Mouse (Mus musculus): ENCODE data around the gene Itpr3. TPM values are rescaled to one million over a fixed set of nuclear protein-coding genes. Genes with fewer than 3 reads are reported as not detected.

Gene Itpr3
- polyA plus RNA-seq, 1 experiment = 21.9 TPM

GRCm38 (mm10) chr17:27025326-27025902 is 31.7 kb upstream of the Itpr3 start:
- Histone ChIP-seq H3K9ac (ENCODE audit: low read depth, poor library complexity, severe bottlenecking) (no peak overlapping the region), H3K4me1 (ENCODE audit: control insufficient read depth, insufficient read depth, low read length) (no peaks in the 10 kb centered on the region), H3K27me3 (ENCODE audit: control insufficient read depth, insufficient read depth, low read length, poor library complexity, severe bottlenecking) (no peaks in the 10 kb centered on the region), H3K36me3 (ENCODE audit: control insufficient read depth, insufficient read depth, low read length, poor library complexity, severe bottlenecking) (peaks cover 3% of the 10 kb centered on the region), H3K9me3 (replicated peaks; ENCODE audit: control insufficient read depth, insufficient read depth, low read length, poor library complexity, severe bottlenecking) (no peaks in the 10 kb centered on the region), H3K27ac (ENCODE audit: insufficient read depth, low read length) (no peak overlapping the region), H3K4me3 (ENCODE audit: low read depth, low read length) (no peak overlapping the region)
- TF ChIP-seq POLR2A (IDR thresholded peaks at IDR 0.05; ENCODE audit: insufficient read depth, low read length) (no peak), EP300 (IDR thresholded peaks at IDR 0.05; ENCODE audit: insufficient read depth, low read depth, low read length) (no peak), CTCF (IDR thresholded peaks at IDR 0.05; ENCODE audit: low read depth, low read length) (no peak)

GRCm38 (mm10) chr17:27025951-27026350 is 31.2 kb upstream of the Itpr3 start:
- Histone ChIP-seq H3K36me3 (ENCODE audit: control insufficient read depth, insufficient read depth, low read length, poor library complexity, severe bottlenecking) (0 out of 2 replicates have a peak, but pooled peaks cover 3% of the 10 kb centered on the region), H3K4me3 (ENCODE audit: low read depth, low read length) (no peak overlapping the region), H3K27ac (ENCODE audit: insufficient read depth, low read length) (no peak overlapping the region), H3K27me3 (ENCODE audit: control insufficient read depth, insufficient read depth, low read length, poor library complexity, severe bottlenecking) (no peaks in the 10 kb centered on the region), H3K4me1 (ENCODE audit: control insufficient read depth, insufficient read depth, low read length) (no peaks in the 10 kb centered on the region), H3K9ac (ENCODE audit: low read depth, poor library complexity, severe bottlenecking) (no peak overlapping the region), H3K9me3 (replicated peaks; ENCODE audit: control insufficient read depth, insufficient read depth, low read length, poor library complexity, severe bottlenecking) (no peaks in the 10 kb centered on the region)
- no peak for TF ChIP-seq POLR2A (IDR thresholded peaks at IDR 0.05; ENCODE audit: insufficient read depth, low read length)
- TF ChIP-seq EP300 (IDR thresholded peaks at IDR 0.05; ENCODE audit: insufficient read depth, low read depth, low read length) = no peak
- no peak for TF ChIP-seq CTCF (IDR thresholded peaks at IDR 0.05; ENCODE audit: low read depth, low read length)

- Histone ChIP-seq H3K9me3 (replicated peaks; ENCODE audit: control insufficient read depth, insufficient read depth, low read length, poor library complexity, severe bottlenecking) (no peaks in the 10 kb centered on the region), H3K36me3 (ENCODE audit: control insufficient read depth, insufficient read depth, low read length, poor library complexity, severe bottlenecking) (0 out of 2 replicates have a peak, but pooled peaks cover 3% of the 10 kb centered on the region)
Observed at GRCm38 (mm10) chr17:27027460-27028283, 29.4 kb upstream of the Itpr3 start.

GRCm38 (mm10) chr17:27028284-27028795 is 28.8 kb upstream of the Itpr3 start:
- H3K27me3 ChIP-seq (ENCODE audit: control insufficient read depth, insufficient read depth, low read length, poor library complexity, severe bottlenecking) = no peaks in the 10 kb centered on the region
- H3K4me1 ChIP-seq (ENCODE audit: control insufficient read depth, insufficient read depth, low read length) = peaks cover 3% of the 10 kb centered on the region
- H3K9ac ChIP-seq (ENCODE audit: low read depth, poor library complexity, severe bottlenecking) = peak overlapping the region; percentile 76
- TF ChIP-seq EP300 (IDR thresholded peaks at IDR 0.05; ENCODE audit: insufficient read depth, low read depth, low read length) (no peak), CTCF (IDR thresholded peaks at IDR 0.05; ENCODE audit: low read depth, low read length) (peak; percentile 67)
- 0 out of 2 replicates have a peak, but pooled peaks cover 3% of the 10 kb centered on the region for H3K36me3 ChIP-seq (ENCODE audit: control insufficient read depth, insufficient read depth, low read length, poor library complexity, severe bottlenecking)
- H3K27ac ChIP-seq (ENCODE audit: insufficient read depth, low read length) = peak overlapping the region; percentile 46
- H3K4me3 ChIP-seq (ENCODE audit: low read depth, low read length) = peak overlapping the region; percentile 81
- H3K9me3 ChIP-seq (replicated peaks; ENCODE audit: control insufficient read depth, insufficient read depth, low read length, poor library complexity, severe bottlenecking) = no peaks in the 10 kb centered on the region

More at GRCm38 (mm10) chr17:27027460-27028283, 29.4 kb upstream of the Itpr3 start:
- Histone ChIP-seq H3K27ac (ENCODE audit: insufficient read depth, low read length) (peak overlapping the region; percentile 46; the same call in 1 of the 2 replicates), H3K4me1 (ENCODE audit: control insufficient read depth, insufficient read depth, low read length) (peaks cover 3% of the 10 kb centered on the region), H3K4me3 (ENCODE audit: low read depth, low read length) (peak overlapping the region; percentile 81), H3K27me3 (ENCODE audit: control insufficient read depth, insufficient read depth, low read length, poor library complexity, severe bottlenecking) (no peaks in the 10 kb centered on the region), H3K9ac (ENCODE audit: low read depth, poor library complexity, severe bottlenecking) (peak overlapping the region; percentile 76)
- TF ChIP-seq EP300 (IDR thresholded peaks at IDR 0.05; ENCODE audit: insufficient read depth, low read depth, low read length) = no peak
- TF ChIP-seq CTCF (IDR thresholded peaks at IDR 0.05; ENCODE audit: low read depth, low read length) = no peak
- TF ChIP-seq POLR2A (IDR thresholded peaks at IDR 0.05; ENCODE audit: insufficient read depth, low read length) = no peak

GRCm38 (mm10) chr17:27028909-27029308 is 28.2 kb upstream of the Itpr3 start, which contains the start of gene Bak1:
Gene Bak1, minus strand, starts transcription at chr17:27029009.
- Histone ChIP-seq H3K4me1 (ENCODE audit: control insufficient read depth, insufficient read depth, low read length) (peaks cover 3% of the 10 kb centered on the region), H3K36me3 (ENCODE audit: control insufficient read depth, insufficient read depth, low read length, poor library complexity, severe bottlenecking) (no peaks in the 10 kb centered on the region), H3K27me3 (ENCODE audit: control insufficient read depth, insufficient read depth, low read length, poor library complexity, severe bottlenecking) (no peaks in the 10 kb centered on the region), H3K9me3 (replicated peaks; ENCODE audit: control insufficient read depth, insufficient read depth, low read length, poor library complexity, severe bottlenecking) (no peaks in the 10 kb centered on the region), H3K27ac (ENCODE audit: insufficient read depth, low read length) (peak within 1 kb of the TSS; percentile 46), H3K9ac (ENCODE audit: low read depth, poor library complexity, severe bottlenecking) (peak within 1 kb of the TSS; percentile 76), H3K4me3 (ENCODE audit: low read depth, low read length) (peak within 1 kb of the TSS; percentile 81)
- TF ChIP-seq CTCF (IDR thresholded peaks at IDR 0.05; ENCODE audit: low read depth, low read length) (no peak), EP300 (IDR thresholded peaks at IDR 0.05; ENCODE audit: insufficient read depth, low read depth, low read length) (no peak), POLR2A (IDR thresholded peaks at IDR 0.05; ENCODE audit: insufficient read depth, low read length) (no peak)

Data from ES-Bruce4 (cell line).